Mouse (Mus musculus) hindlimb bud, embryonic 11.5 days (tissue): ENCODE measurements at regions not wholly inside any gene's neighbourhood (a gene's known extent, or its start where the extent isn't known, plus 50 kb on each side); places are given as distances from the start of the nearest gene placed in this dataset.

Experiments used
- DNase-seq: peaks from one replicate; pipeline ENCODE4 v3.0.0-alpha.2; 2012; ENCODE audit warnings: low read depth, low spot score; ENCODE audit errors: extremely low spot score

DNA sequence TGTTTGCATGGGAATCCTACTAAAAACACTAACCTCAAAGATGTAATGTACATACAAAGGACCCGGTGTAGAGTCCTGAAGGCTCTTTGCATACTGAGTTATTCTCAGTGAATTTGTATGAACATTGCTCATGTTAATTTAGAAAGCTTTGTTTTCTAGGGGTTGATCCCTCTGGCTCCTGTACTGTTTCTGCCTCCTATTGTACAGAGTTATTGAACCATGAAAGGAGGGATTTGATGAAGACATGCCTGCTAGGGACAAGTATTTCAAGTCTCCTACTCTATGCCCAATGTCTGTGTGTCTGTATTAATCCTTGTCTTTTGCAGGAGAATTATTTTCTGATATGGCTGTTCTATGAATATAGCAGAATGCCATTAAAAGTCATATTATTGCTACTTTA, 1425.1 kb downstream of the Fam181b start:
- no peak for DNase-seq

DNA sequence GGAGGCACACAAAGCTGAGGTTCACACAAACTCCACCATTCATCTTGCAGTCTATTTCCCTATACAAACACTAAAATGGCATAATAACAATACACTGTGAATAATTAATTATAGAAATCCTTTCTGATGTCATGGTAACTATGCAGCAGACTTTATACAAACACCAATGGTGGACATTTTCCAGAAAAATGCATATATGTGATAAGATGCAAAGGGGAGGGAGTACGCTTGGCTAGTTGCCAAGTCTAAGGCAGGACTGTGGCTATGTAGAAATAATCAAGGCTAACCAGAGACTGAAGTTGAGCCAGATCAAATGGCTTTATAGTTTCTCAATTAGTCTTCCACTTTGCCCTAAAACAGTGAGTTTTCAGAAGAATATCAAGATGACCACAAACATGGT, 1437.3 kb downstream of the Fam181b start:
- DNase-seq, result no peak

DNA sequence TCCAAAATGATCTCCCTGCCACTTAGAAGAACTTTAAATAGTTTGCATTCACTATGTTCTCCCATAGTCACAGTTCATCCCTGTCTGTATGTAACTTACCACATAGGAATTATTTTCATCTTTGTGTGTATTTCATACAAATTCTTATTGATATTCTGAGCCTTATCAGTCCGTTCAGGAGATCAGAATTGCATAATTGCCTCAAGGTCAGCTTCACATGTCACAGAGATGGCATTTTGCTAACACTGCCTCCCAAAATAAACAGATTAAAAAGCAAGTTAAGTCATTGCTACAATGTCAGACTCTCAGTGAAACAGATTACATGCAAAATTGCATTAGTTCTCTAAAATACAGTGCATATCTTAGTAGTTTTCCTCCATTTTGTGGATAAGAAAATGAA, 1452.9 kb downstream of the Fam181b start:
- no peak for DNase-seq

DNA sequence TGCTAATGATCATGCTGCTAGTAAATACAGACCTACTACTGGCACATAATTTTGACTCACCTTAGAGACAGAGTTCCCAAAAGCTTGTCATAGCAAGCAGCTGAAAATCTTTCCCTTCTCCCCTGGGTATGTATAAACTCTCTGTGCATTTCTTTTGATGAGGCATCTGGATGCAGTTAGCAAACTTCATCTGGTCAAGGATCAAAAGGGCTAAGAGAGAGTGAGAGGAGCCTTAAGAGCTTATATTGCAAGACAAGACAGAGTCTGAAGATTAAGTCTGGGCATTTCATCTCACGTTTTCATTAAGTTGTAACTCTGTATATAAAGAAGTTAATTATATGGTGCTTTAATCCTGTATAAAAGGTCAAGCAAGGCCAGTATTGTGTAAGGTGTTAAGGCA, 1468.7 kb downstream of the Fam181b start:
- DNase-seq, result peak; percentile 22

DNA sequence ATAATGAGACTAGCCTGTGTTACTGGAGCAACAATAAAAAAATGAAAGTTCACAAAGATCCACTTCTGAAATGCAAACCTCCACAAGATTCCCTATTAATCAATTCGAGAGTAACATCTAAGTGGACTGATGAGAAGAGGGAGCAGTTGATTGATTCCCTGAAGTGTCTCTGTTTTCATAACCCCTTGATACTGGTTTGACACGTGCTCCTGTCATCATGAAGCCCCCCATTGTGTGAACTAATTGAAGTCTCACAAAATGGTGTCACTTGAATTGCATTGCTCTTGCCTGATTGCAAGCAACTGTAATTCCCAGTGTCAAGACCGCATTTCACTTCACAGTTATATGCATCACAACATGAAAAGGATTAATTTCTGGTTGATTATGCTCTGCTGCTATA, 1501.8 kb downstream of the Fam181b start:
- no peak for DNase-seq

DNA sequence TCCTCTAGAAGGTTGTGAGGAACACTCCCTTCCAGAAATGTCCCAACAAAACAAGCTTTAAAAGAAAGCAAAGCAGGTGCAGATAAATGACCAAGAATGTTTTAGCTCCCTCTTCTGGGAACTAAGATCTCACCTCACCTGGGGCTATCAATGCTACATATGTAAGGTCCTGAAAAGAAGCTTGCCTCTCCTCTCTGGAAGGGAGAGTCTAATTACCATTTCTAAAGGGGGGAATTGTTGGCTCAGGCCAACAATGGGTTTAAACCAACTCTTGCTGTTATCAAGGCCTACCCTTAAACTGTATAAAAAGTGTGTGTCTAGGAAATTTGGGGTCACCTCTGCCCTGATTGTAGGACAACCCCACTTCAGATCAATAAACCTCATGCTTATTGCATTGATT, 1508.1 kb downstream of the Fam181b start:
- no peak for DNase-seq

DNA sequence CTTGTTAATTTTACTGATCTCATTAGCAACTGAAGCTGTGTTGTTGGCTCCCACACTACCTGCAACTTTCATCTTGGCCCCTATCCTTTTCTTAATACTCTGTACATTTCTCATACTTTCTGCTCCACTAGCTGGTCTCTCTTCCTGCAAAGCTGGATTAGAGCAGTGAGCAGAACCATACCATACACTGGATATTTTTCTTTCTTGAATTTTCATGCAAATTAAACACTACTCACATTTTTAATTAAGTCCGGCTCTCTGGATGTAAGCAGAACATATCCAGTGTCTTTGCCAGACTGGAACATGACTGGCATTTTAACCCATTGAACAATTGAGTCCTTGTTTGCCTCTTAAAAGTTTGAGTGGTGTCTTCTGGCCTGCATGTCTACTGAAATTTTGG, 1515.0 kb downstream of the Fam181b start:
- no peak for DNase-seq

DNA sequence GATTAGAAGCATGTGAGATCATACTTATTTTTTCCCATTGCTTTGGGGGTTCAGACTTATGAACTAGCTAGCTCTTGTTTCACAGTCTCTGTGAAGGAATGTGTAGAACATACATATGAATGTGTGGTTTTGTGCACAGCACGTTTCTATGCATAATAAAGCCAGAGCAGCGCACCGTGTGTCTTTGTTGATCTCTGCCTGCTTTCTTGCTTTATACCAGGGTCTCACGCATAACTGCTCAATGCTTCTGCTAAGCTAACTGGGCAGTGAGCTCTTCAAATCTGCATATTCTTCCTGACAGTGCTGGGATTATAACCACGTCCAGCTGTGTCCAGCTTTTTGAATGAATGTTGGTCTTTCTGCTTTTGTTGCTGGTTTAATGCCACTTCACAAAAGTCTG, 1539.3 kb downstream of the Fam181b start:
- DNase-seq, result no peak

DNA sequence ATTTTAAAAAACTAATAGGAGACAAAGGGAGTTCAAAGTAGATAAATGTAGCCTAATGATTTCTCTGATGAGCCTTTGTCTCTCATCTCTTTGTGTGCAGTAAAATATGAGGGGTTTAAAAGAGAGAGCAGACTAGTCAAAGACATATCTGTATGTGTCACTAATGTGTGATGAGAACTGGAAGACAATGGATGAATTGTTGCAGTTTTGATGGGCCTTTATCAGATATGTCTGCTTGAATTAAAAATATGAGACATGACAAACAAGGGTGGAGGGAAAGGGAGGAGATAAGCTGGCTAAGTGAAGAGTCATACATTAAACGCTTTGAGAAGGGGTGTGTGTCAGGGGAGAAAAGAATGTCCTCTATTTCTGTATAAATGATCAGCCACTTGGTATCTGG, 1544.9 kb downstream of the Fam181b start:
- no peak for DNase-seq

DNA sequence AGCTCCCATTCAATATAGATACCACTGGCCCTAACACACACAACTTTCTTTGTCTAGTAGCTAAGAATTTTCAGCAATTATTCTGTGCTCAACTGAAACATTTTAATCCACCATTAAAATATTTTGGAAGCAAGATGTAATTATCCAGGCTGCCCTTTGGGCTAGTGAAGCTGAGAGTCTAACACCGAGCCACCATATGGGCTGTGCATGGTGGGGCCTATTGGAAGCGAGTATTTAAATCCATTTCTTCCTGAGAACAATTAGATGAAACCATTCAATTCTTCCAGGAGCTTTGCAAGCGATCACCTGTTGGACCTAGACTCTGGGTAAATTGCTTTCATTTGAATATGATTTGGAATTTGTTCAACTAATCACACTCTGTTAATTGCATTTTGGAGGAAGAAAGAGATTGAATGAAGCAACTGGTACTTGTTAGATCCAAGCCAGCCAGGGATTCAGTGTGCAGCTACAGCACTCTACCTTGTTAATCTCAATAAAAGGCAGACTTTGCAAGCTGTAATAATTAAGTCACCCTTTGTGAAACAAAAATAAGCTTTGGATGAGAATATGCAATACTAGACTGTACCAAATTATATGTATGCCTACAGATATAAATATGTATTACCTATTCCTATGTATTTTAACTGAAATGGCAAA, 1533.6 kb upstream of the Tenm4 start:
- DNase-seq, result no peak

DNA sequence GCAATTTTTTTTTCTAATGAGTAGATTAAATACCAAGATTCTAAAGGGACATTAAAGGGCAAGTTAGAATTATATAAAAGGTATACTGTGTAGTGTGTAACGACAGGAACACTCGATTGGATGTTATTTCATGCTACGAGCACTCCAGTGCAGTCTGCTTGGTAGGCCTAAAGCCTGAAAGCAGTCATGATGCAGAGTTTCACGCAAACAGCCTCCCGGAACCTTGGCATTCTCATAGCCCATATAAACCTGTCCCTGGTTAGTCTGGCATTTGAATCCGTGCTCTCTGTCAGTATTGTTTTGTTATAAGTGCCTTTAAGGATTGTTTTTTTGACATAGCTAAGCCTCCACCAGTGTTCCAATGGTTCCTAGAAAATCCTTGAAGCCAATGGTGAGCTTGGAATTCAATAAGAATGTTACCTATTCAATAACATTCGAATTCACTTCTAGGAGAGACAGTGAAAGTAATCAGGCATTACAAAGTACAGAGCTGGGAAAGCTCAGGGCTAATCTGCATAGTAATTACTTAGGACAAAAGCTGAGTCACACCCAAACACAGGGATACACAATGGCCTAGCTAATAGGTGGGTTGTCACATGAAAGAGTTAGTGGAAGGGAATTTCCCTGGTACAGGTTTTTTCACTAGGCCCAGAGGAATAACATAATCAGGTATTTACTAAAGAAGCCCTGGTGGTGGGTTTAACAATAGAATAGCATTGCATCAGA, 1526.3 kb upstream of the Tenm4 start:
- no peak for DNase-seq

DNA sequence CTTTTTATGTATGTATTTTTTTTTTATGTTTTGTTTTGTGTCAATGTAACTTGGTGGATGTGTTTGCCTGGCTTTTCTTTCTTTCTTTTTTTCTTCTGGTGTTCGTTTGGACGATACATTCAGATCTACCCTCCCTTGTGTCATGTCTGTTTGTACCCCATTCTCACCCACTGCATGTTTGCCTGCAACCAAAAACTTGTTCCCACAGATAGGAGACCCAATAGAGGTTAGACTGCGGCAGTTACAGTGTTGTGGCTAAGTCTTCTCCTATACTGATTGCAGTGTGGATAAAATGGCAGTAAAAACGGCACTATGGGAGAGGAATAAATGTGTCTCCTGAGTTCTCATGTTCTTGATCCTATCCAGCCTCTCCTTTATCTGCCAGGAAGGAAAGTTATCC, 1525.7 kb upstream of the Tenm4 start:
- no peak for DNase-seq

DNA sequence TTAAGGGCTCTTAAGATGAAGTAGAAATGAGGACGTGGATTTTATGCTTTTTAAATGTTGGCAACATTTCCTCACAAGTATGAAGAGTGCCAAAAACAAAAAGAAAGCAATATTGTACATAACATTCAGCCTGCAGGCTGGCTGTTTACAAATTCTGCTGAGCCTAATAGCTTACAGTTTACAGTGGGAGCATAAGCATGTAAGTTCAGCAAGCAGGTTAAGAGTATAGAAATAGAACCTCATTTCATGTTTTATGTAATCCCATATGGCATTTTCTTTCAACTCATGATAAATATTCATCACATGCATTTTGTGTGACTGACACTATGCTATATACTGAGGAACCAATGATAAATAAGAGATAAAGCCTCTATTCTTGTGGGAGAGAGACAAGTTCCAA, 1520.6 kb upstream of the Tenm4 start:
- DNase-seq, result no peak

DNA sequence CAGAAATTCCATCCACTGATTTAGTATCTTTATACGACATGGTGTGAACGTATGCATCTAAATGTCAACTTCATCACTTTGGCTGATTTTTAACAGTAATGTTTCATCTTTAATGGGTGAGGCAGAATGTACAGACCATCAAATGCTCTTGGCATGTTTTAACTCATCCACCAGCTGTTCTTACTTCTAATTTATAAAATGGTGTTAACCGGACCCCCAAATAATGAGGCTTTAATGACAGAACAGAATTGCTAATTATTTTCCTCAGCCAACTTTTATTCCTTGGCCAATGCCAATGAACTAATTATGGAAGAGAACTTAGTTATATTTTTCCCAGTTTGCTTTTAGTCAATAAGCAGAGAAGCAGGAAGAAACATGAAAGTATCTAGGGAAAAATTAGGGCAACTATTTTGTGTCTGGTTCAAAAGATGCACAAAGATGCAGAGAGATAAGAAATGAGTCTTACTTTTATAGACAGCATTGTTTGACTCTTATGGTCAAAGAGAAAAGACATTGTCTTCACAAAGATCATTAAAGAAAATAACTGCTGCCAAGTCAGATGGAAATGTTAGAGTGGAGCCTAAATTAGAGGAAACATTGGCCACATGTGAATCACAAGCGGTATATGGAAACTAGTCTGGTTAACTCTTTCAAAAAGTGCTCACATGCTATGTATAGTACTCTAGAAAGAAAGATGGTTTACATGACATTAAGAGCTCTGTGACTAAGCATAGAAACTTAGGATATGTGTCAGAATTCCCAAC, 1504.5 kb upstream of the Tenm4 start:
- DNase-seq, result no peak

DNA sequence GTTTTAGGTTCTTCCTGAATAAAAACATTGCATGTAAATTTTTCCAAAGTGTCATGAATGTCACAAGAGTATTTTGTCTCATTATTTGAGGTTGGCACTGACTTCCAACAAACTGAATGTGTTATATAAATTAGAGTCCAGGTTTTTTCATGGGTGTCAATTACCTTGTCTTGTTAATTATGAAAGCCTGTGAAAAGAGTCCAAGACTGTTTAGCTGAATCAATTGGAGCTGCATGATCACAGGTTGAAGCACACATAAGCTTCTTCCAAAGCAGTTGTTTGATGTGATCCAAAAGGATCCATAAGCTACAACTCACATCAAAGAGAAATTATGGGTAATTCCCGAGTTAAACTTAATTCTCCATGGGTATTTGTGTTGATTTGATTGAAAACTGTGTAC, 1502.8 kb upstream of the Tenm4 start:
- peak; percentile 0 for DNase-seq

DNA sequence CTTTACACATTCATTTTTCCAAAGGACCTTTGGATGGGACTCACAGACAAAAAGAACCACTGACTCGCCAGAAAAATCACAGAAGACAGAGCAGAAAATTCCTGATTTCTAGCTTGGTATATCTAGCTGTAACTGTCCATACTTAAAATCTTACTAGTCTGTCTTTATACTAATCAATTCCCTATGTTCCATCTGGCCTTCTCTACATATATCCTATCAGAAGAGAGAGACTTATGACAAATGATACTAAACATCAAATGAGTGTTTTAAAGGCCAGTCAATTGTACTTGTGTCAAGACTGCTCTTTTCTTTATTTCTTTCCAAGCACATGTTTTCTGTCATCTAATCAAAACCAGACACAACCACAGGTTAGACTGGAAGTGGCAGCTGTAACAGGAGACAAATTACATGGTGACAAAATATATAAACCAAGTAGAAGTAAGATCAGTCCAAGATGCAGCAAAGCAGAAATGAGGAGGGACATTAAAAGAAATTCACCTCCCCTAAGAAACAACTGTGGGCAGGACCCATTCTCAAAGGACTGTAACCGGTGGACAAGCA, 1502.1 kb upstream of the Tenm4 start:
- DNase-seq, result peak; percentile 61

DNA sequence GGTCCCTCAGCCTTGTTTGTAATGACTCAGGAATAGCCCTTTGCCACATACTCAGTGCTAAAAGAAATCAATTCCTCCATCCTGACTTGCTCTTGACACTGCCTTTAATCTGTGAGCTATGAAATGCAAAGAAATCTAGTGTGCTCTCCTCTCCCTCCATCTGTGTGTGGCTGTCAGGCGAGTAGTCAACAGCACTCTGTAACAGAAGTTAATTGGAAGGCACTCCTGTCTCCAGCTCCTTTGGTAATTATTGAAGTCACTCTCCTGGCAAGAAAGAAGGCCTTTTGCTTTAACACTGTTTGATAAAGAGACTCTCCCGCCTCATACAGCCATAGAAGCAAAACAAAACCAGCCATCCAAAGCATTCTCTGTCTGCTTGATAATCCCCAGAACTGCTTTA, 1483.2 kb upstream of the Tenm4 start:
- no peak for DNase-seq

DNA sequence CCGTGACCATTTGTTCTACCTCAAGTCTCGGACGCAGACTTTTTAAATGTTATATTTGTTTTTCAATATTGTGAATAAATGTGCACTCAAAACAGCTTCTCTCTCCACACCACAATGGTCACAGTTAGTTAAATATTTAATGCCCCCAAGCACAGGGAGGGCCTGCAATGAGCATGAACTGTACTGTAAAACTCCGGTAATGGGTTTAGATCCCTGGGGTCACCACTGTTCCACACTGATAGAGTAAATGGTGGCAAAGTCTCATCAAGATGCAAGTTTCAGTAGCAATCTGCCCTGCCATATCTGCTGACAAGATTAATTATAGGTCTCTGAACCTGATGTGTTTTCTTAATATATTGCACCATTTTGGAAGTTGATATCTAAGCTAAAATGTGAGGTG, 1473.8 kb upstream of the Tenm4 start:
- no peak for DNase-seq

DNA sequence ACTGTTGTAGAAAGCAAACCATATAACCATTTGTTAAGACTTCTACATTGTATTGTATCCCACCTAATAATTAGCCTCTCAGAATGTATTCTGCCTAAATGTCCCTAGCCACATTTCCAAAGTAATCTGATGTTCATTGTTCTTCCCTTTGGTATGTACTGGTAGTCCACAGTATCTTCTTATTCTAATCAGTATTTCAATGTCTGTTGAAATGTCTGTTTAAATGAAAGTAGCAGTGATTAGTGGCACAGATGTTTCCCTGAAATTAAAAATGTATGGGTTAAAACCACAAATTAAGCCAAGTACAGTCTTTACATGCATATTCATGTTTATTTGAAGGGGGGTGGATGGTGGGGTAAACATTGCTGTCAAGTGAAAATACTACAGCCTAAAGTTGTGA, 1464.6 kb upstream of the Tenm4 start:
- DNase-seq, result no peak

DNA sequence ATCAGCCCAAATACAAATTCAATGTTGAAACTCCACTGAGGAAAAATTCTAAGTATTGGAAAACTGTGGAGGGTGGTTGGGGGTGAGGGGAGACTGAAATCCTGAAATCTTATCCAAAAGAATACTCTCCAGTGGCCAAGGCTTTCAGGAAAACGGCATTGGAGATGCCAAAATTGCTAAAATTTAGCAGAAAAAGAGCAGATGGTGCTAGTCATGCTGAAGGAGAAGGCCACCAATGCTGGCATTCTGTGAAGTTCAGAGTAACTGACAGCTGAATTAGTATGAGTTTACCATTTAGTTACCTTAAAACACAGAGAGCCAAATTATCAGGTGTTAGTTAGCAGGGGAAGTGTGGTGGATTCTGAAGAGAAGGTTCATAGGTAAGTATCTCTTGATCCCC, 1437.6 kb upstream of the Tenm4 start:
- no peak for DNase-seq

DNA sequence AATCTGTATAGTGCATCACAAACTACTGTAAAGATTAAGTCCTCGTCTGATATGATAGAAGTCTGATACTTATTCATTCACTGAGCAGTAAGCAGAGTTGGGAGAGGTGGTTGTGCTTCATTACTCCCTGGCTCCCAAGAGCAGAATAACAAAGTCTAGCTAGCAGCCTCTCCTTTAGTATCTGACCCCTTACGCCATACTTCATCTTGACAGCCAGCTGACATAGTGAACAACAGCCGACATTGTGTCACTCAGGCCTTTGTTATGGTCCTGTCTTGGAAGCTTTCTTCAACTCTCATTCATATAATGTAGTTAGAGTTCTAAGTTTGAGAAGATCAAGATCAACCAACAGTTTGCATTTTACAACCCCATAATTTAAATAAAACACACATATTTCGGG, 1436.3 kb upstream of the Tenm4 start:
- no peak for DNase-seq
